Mouse (Mus musculus) midbrain, embryonic 16.5 days (tissue): ENCODE measurements around the gene Igf2bp2. TPM values are rescaled to one million over a fixed set of nuclear protein-coding genes. Genes with fewer than 3 reads are reported as not detected.

Source experiments
- ATAC-seq: fragments of 200-750 bp; cut with Nextera tagmentation; 2 replicates; pipeline ENCODE4 v1.8.0; 2017; ENCODE audit warnings: moderate TSS enrichment
- H3K27ac ChIP-seq: fragments of 300-500 bp; sonication (generic); 2 replicates; pipeline ENCODE4 v1.5.1; 2014; ENCODE audit warnings: mild to moderate bottlenecking, low read length, mixed read lengths
- H3K27me3 ChIP-seq: fragments of 300-500 bp; sonication (generic); 2 replicates; pipeline ENCODE4 v1.6.1; 2014; ENCODE audit warnings: low read depth, low read length, mixed read lengths; ENCODE audit not compliant: control insufficient read depth, insufficient read depth
- H3K36me3 ChIP-seq: fragments of 300-500 bp; sonication (generic); 2 replicates; pipeline ENCODE4 v1.6.1; 2014; ENCODE audit warnings: mild to moderate bottlenecking, low read length, moderate library complexity, mixed read lengths; ENCODE audit not compliant: control insufficient read depth, insufficient read depth
- H3K4me1 ChIP-seq: fragments of 300-500 bp; sonication (generic); 2 replicates; pipeline ENCODE4 v1.6.1; 2014; ENCODE audit warnings: mild to moderate bottlenecking, low read length, mixed read lengths; ENCODE audit not compliant: control insufficient read depth, insufficient read depth
- H3K4me2 ChIP-seq: fragments of 300-500 bp; sonication (generic); 2 replicates; pipeline ENCODE4 v1.6.1; 2014; ENCODE audit warnings: mild to moderate bottlenecking, low read length, mixed read lengths
- H3K4me3 ChIP-seq: fragments of 300-500 bp; sonication (generic); 2 replicates; pipeline ENCODE4 v1.5.1; 2014; ENCODE audit warnings: low read depth, mild to moderate bottlenecking, low read length, moderate library complexity, mixed read lengths
- H3K9ac ChIP-seq: fragments of 300-500 bp; sonication (generic); 2 replicates; pipeline ENCODE4 v1.6.1; 2014; ENCODE audit warnings: low read depth, low read length, mixed read lengths
- H3K9me3 ChIP-seq: fragments of 300-500 bp; sonication (generic); replicated peaks from 2 replicates; pipeline ENCODE4 v1.6.1; 2014; ENCODE audit warnings: mild to moderate bottlenecking, low read length, mixed read lengths; ENCODE audit not compliant: control insufficient read depth, poor library complexity, severe bottlenecking
- WGBS: fragments of 180-500 bp; shearing (Covaris S2); extraction: QIAGEN DNeasy Blood & Tissue Kit; methylation state at CpG from one replicate; pipeline ENCODE4 v1.1.7; 2014; 5-methylcytosine and 5-hydroxymethylcytosine counted together
- polyA plus RNA-seq: library from polyadenylated mRNA; unstranded; fragments of >200 nt; fragmentation: Nextera tagmentation; extraction: Ambion mirVana; gene quantifications from 2 replicates; pipeline ENCODE4 v1.2.1, GENCODE M21; 2015

Igf2bp2 gene
- polyA plus RNA-seq, 1 experiment from 2014 or later = 9.7 TPM

DNA sequence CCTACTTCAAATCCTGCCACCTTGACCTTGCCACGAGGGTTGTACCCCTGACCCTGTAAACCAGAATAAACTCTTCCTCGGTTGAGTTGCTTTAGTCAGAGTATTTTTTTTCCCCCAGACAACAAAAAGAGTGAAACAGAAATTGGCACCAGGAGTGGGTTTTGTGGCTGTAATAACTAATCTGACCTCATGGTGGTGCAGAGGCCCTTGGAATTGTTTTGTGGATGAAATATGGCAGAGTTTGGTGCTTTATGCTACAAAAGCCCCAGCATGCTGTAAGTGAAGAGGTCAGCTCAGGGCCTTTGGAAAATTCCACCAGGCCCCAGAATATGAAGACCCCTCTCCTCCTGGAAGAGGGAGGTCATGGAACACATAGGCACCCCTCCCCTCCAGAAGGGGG lies 63.0 kb downstream of the Igf2bp2 start:
- no peak for ATAC-seq
- Histone ChIP-seq H3K27ac (no peak overlapping the region), H3K9me3 (no peaks in the 10 kb centered on the region)

DNA sequence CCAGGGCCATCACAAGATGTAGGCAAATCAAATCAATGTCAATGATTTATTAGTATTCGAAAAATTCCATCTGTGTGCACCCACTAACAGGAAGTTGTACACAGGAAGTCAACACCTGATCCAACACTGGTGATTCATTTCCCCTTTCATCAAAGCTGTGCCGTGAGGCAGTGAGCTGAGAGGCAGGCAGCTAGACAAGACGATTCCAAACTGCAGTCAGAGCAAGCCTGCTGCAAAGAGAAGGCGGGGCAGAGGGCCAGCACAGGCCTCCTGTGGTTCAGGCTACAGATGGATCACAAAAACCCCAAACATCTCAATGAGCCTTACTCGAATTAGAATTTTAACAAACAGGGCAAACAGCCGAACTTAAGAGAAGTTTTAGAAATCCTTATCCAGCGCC lies 65.4 kb downstream of the Igf2bp2 start:
- 30% methylated on average over 7 of the region's 7 CpGs for WGBS
- no peak overlapping the region for H3K4me2 ChIP-seq
- H3K9me3 ChIP-seq = no peaks in the 10 kb centered on the region
- H3K4me1 ChIP-seq = peaks cover 5% of the 10 kb centered on the region; the same call in 1 of the 2 replicates
- no peak overlapping the region for H3K4me3 ChIP-seq
- no peak for ATAC-seq
- no peak overlapping the region; the same call in 1 of the 2 replicates for H3K27ac ChIP-seq
- no peaks in the 10 kb centered on the region for H3K36me3 ChIP-seq
- no peak overlapping the region for H3K9ac ChIP-seq
- H3K27me3 ChIP-seq = no peaks in the 10 kb centered on the region

More for the DNA sequence above, 63.0 kb downstream of the Igf2bp2 start:
- 94% methylated on average over 2 of the region's 2 CpGs for whole genome bisulfite sequencing
- H3K9ac ChIP-seq = no peak overlapping the region
- H3K4me1 ChIP-seq = peaks cover 5% of the 10 kb centered on the region; the same call in 1 of the 2 replicates
- no peaks in the 10 kb centered on the region for H3K27me3 ChIP-seq
- H3K4me2 ChIP-seq = no peak overlapping the region
- H3K36me3 ChIP-seq = no peaks in the 10 kb centered on the region
- no peak overlapping the region for H3K4me3 ChIP-seq

DNA sequence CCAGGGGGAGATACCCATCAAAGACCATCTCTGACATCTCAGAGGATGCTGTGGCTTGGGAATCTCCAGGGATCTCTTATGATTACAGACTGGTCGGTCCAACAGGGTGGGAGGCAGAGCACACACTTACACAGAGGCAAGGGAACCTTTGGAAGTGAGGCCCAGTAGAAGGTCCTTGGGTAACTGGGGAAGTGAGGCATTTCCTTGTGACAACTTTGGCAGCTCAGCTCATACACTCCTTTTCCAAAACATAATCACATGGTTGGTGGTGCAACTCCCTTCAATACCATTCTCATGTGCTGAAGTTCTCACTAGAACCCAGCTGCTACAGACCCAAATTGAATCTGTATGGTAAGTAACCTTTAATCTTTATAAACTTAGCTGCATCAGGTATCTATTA lies 67.3 kb downstream of the Igf2bp2 start:
- H3K4me1 ChIP-seq = peaks cover 5% of the 10 kb centered on the region; the same call in 1 of the 2 replicates
- no peak overlapping the region for H3K27ac ChIP-seq
- H3K36me3 ChIP-seq = no peaks in the 10 kb centered on the region
- 89% methylated on average over 1 of the region's 1 CpGs for WGBS
- H3K4me3 ChIP-seq = no peak overlapping the region
- no peaks in the 10 kb centered on the region for H3K27me3 ChIP-seq
- H3K9me3 ChIP-seq = no peaks in the 10 kb centered on the region
- H3K4me2 ChIP-seq = no peak overlapping the region
- H3K9ac ChIP-seq = no peak overlapping the region
- ATAC-seq = no peak

GRCm38 (mm10) chr16:22091255-22091783 lies 71.8 kb downstream of the Igf2bp2 start:
- Histone ChIP-seq H3K4me1 (no peaks in the 10 kb centered on the region), H3K9ac (no peak overlapping the region), H3K4me2 (no peak overlapping the region), H3K27ac (no peak overlapping the region), H3K36me3 (no peaks in the 10 kb centered on the region), H3K9me3 (no peaks in the 10 kb centered on the region), H3K4me3 (no peak overlapping the region), H3K27me3 (no peaks in the 10 kb centered on the region)
- no peak for ATAC-seq
- 91% methylated on average over 3 of the region's 3 CpGs for WGBS

DNA sequence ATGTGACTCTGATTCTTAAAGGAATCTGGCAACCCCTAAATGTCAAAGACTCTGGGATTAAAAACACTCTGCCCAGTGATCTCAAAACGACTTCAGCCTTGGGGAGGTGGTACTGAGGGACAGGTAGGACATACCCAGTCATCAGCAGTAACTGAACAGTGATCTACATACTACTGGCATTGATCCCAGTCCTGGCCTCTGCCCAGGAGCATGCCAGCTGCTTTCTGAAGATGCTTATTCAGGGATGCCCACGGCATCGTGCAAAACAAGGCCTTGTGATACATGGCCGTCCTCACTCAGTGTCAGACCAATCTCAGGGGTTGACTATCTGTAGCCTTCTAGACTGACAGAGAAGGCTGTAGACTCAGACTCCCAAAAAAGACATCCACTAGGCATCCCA lies 77.7 kb downstream of the Igf2bp2 start:
- Histone ChIP-seq H3K9me3 (no peaks in the 10 kb centered on the region), H3K27me3 (no peaks in the 10 kb centered on the region), H3K4me3 (no peak overlapping the region), H3K9ac (no peak overlapping the region), H3K4me2 (no peak overlapping the region), H3K27ac (no peak overlapping the region), H3K4me1 (no peaks in the 10 kb centered on the region), H3K36me3 (no peaks in the 10 kb centered on the region)
- no peak for ATAC-seq
- 84% methylated on average over 4 of the region's 4 CpGs for WGBS

- Histone ChIP-seq H3K27me3 (no peaks in the 10 kb centered on the region), H3K4me1 (peaks cover 4% of the 10 kb centered on the region; the same call in 1 of the 2 replicates), H3K27ac (no peak overlapping the region), H3K9ac (no peak overlapping the region), H3K4me3 (no peak overlapping the region), H3K36me3 (no peaks in the 10 kb centered on the region), H3K4me2 (no peak overlapping the region), H3K9me3 (no peaks in the 10 kb centered on the region)
- 87% methylated on average over 12 of the region's 12 CpGs for WGBS
- no peak for ATAC-seq
These were observed 82.9 kb downstream of the Igf2bp2 start for GRCm38 (mm10) chr16:22080125-22080710.

DNA sequence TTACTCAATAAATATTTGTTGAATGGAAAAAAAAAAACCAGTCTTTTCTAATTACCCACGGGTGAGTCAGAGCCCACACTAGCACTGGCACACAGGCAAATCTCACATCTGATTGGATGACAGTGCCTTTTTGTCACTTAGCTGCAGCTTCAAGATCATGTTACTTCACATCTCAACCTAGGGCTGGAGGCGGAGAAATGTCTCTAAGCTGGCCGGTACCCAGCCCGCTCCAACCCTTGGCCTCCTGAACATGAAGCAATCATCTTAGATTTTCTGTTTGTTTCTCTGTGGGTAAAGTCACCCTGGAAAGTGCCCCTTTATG lies 86.5 kb downstream of the Igf2bp2 start:
- Histone ChIP-seq H3K27ac (no peak overlapping the region), H3K4me2 (no peak overlapping the region), H3K27me3 (no peaks in the 10 kb centered on the region), H3K36me3 (no peaks in the 10 kb centered on the region), H3K4me3 (no peak overlapping the region), H3K4me1 (peaks cover 4% of the 10 kb centered on the region; the same call in 1 of the 2 replicates), H3K9me3 (no peaks in the 10 kb centered on the region), H3K9ac (no peak overlapping the region)
- no peak for ATAC-seq
- 36% methylated on average over 4 of the region's 4 CpGs for WGBS

GRCm38 (mm10) chr16:22075829-22076619 lies 87.1 kb downstream of the Igf2bp2 start:
- H3K4me2 ChIP-seq = no peak overlapping the region
- no peak overlapping the region for H3K27ac ChIP-seq
- H3K9me3 ChIP-seq = no peaks in the 10 kb centered on the region
- H3K36me3 ChIP-seq = no peaks in the 10 kb centered on the region
- ATAC-seq = no peak
- H3K9ac ChIP-seq = no peak overlapping the region
- H3K27me3 ChIP-seq = no peaks in the 10 kb centered on the region
- WGBS = 7% methylated on average over 5 of the region's 5 CpGs
- no peak overlapping the region for H3K4me3 ChIP-seq
- peaks cover 4% of the 10 kb centered on the region; the same call in 1 of the 2 replicates for H3K4me1 ChIP-seq

DNA sequence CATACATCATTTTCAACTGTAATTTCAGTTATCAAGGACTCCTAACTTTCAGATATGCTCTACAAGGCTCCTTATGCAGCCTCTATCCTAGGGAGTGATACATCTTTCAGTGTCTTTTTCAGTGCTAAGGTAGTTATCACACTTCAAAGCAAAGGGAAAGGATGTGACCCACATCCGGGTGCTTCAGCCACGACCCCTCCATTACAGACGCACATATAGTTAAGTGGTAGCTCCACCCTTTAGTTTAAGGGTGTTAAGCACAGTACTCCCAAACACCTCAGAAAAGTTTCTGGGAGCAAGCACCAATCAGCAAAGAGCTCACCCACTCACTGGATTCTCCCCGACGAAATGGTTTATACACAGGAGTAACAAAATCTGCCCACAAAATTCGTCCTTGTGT lies 88.0 kb downstream of the Igf2bp2 start:
- Histone ChIP-seq H3K4me3 (no peak overlapping the region), H3K4me1 (peaks cover 4% of the 10 kb centered on the region; the same call in 1 of the 2 replicates), H3K4me2 (no peak overlapping the region), H3K9ac (no peak overlapping the region), H3K36me3 (0 out of 2 replicates have a peak, but pooled peaks cover 2% of the 10 kb centered on the region), H3K27ac (no peak overlapping the region), H3K27me3 (no peaks in the 10 kb centered on the region), H3K9me3 (no peaks in the 10 kb centered on the region)
- no peak for ATAC-seq
- whole genome bisulfite sequencing = 79% methylated on average over 6 of the region's 6 CpGs
